Mouse (Mus musculus): ENCODE results near the gene Olfr517. TPM values are rescaled to one million over a fixed set of nuclear protein-coding genes. Genes with fewer than 3 reads are reported as not detected.

The Olfr517 gene
- polyA plus RNA-seq (2016; fragmentation: Nextera tagmentation; extraction: Ambion mirVana) = not detected in 2 replicates

DNA sequence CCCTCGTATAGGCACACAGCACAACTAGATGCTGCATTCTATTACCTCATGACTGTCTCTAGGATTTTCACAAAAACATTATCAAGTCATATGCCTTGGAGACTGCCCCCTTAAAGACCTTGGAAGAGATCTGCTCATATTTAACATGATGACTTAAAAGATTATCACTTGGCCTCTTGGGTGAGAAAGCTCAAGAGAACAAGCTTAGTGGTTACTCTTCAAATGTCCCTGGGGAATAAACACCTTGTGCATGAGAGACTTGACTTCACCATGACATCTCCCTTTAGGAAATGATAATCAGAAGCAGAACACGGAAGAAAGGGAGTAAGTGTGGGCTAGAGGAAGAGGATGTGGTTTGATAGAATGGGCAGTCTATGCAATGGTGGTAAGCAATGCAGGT lies at the start of gene Olfr517:
TSS of gene Olfr517 (minus strand) at position 101 of the 400 bp plus-strand sequence.
- Histone ChIP-seq H3K27ac (no peak within 1 kb of the TSS), H3K9me3 (replicated peaks) (no peaks in the 10 kb centered on the region), H3K4me3 (no peak within 1 kb of the TSS), H3K27me3 (ENCODE audit: low read depth, poor library complexity, severe bottlenecking) (no peaks in the 10 kb centered on the region), H3K36me3 (no peaks in the 10 kb centered on the region), H3K4me1 (no peaks in the 10 kb centered on the region)
- WGBS = 78% methylated on average over 2 of the region's 2 CpGs
- no peak for DNase-seq (ENCODE audit: low spot score)

DNA sequence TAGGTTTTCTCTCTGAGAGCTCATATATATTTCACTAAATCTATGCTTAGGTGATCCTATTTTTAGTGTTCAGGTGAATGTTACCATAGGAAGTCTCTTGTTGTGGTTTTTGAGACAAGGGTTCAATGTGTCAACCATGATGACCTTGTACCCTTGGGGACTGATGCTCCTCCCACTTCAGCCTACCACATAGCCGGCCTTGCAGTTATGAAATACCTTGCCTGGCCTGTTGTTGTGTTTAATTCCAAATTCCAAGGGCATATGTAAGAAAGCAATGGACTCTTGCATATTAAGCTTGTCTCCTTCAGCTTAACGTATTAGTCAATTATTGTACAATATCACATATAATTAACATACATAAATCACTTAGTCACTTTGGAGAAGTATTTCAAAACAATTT lies 31.8 kb upstream of the Olfr517 start:
- Histone ChIP-seq H3K4me3 (no peak overlapping the region), H3K9me3 (replicated peaks) (no peaks in the 10 kb centered on the region), H3K27me3 (ENCODE audit: low read depth, poor library complexity, severe bottlenecking) (no peaks in the 10 kb centered on the region), H3K27ac (no peak overlapping the region), H3K36me3 (no peaks in the 10 kb centered on the region), H3K4me1 (no peaks in the 10 kb centered on the region)
- DNase-seq (ENCODE audit: low spot score) = no peak
- WGBS = 86% methylated on average over 2 of the region's 2 CpGs

DNA sequence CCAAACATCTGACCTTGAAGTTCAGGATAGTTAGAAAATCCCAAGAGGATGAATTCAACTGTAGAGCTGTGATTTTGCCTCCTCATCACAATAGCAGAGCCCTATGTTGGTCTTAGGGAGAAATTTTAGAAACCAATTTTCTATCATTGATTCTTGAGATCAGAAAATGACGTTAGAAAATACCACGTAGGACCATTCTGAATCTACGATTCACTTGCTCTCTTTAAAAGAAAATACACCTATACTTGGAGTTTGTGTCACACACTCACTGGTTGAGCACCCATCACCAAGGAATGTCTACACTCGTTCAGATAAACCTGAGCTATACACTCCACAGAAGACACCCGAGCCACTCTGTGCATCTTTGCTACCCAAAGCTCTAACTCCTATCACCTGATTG lies 22.1 kb upstream of the Olfr517 start, which contains the start of gene Olfr519:
TSS of gene Olfr519 (minus strand) at position 101 of the 400 bp plus-strand sequence.
- Histone ChIP-seq H3K27me3 (ENCODE audit: low read depth, poor library complexity, severe bottlenecking) (no peaks in the 10 kb centered on the region), H3K9me3 (replicated peaks) (no peaks in the 10 kb centered on the region), H3K4me1 (no peaks in the 10 kb centered on the region), H3K27ac (no peak within 1 kb of the TSS), H3K36me3 (no peaks in the 10 kb centered on the region), H3K4me3 (no peak within 1 kb of the TSS)
- DNase-seq (ENCODE audit: low spot score) = no peak
- WGBS = 91% methylated on average over 5 of the region's 5 CpGs

DNA sequence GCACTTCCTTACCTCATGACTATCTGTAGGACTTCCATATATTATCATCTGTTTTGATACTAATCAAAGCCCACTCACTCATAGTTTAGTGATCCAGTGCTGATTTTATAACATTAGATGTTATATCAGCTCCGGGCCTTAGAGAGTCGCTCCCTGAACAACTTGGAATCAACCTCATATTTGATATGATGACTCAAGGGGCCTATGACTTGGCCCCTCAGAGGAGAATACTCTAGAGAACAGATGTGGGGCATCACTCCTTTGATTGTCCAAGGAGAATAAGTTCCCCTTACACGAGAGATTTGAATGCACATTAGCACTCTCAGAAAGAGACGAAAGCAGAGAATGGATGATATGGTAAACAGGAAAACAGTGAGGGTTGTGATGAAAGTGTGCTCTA lies 12.7 kb upstream of the Olfr517 start, which contains the start of gene Olfr518:
TSS of gene Olfr518 (minus strand) at position 101 of the 400 bp plus-strand sequence.
- H3K9me3 ChIP-seq (replicated peaks) = no peaks in the 10 kb centered on the region
- WGBS = 88% methylated on average over 4 of the region's 4 CpGs

DNA sequence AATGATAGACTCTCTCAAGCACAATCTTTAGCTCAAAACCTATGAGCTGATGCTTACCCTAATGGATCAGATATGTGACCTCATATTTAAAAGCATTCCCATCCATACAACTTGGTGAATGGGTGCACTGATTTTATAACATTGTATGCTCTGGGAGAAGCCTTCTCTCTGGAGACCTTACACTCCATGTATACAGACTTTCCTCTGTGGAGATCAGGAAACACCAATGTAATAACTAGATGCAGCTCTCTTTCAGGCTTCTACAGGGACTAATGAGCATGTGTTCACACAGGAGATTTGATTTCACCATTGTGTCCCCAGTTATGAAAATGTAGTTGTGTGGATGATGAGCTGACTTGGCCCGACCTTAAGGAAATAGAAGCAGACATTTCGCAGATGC lies 21.8 kb downstream of the Olfr517 start, which contains the start of gene Olfr516:
TSS of gene Olfr516 (minus strand) at position 101 of the 400 bp plus-strand sequence.
- 92% methylated on average over 2 of the region's 2 CpGs for WGBS
- no peaks in the 10 kb centered on the region for H3K9me3 ChIP-seq (replicated peaks)
- DNase-seq (ENCODE audit: low spot score) = no peak
- no peaks in the 10 kb centered on the region for H3K4me1 ChIP-seq
- no peak within 1 kb of the TSS for H3K4me3 ChIP-seq
- H3K27me3 ChIP-seq (ENCODE audit: low read depth, poor library complexity, severe bottlenecking) = no peaks in the 10 kb centered on the region
- no peaks in the 10 kb centered on the region for H3K36me3 ChIP-seq
- H3K27ac ChIP-seq = no peak within 1 kb of the TSS

More for the DNA sequence above, 12.7 kb upstream of the Olfr517 start, which contains the start of gene Olfr518:
- Histone ChIP-seq H3K4me1 (no peaks in the 10 kb centered on the region), H3K36me3 (no peaks in the 10 kb centered on the region), H3K4me3 (no peak within 1 kb of the TSS), H3K27ac (no peak within 1 kb of the TSS), H3K27me3 (ENCODE audit: low read depth, poor library complexity, severe bottlenecking) (no peaks in the 10 kb centered on the region)
- no peak for DNase-seq (ENCODE audit: low spot score)

DNA sequence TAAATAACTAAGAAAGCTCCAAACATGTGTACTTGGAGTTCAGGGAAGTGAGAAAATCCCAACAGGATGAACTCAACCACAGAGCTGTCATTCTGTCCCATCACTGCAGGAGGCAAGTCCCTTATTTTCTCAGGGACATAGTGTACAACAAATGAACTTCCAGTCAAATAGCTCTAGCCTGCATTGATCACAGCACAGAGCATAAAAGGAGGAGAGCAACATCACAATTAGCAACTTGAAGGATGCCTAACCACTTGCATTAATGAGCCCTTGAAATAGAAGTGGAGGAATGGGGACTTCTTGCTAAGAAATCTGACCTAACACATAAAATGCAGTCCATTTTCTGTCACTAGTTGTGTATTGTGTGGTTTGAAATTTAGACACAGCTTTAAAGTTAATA lies 46.3 kb downstream of the Olfr517 start, which contains the start of gene Olfr514:
TSS of gene Olfr514 (minus strand) at position 101 of the 400 bp plus-strand sequence.
- Histone ChIP-seq H3K4me3 (no peak within 1 kb of the TSS), H3K4me1 (no peaks in the 10 kb centered on the region), H3K27ac (no peak within 1 kb of the TSS), H3K36me3 (no peaks in the 10 kb centered on the region), H3K9me3 (replicated peaks) (no peaks in the 10 kb centered on the region), H3K27me3 (ENCODE audit: low read depth, poor library complexity, severe bottlenecking) (no peaks in the 10 kb centered on the region)
- DNase-seq (ENCODE audit: low spot score) = no peak

Other genes starting within 250 kb of the Olfr517 start
- gene Olfr508, start 242.4 kb downstream of the Olfr517 start, polyA plus RNA-seq (2016; fragmentation: Nextera tagmentation; extraction: Ambion mirVana) = not detected in 2 replicates
- gene Olfr509, start 220.5 kb downstream of the Olfr517 start, polyA plus RNA-seq (2016; fragmentation: Nextera tagmentation; extraction: Ambion mirVana) = not detected in 2 replicates
- gene Olfr510, start 206.0 kb downstream of the Olfr517 start, polyA plus RNA-seq (2016; fragmentation: Nextera tagmentation; extraction: Ambion mirVana) = not detected in 2 replicates
- gene Olfr512, start 159.1 kb downstream of the Olfr517 start, polyA plus RNA-seq (2016; fragmentation: Nextera tagmentation; extraction: Ambion mirVana) = not detected in 2 replicates
- gene Olfr513, start 121.4 kb downstream of the Olfr517 start, polyA plus RNA-seq (2016; fragmentation: Nextera tagmentation; extraction: Ambion mirVana) = not detected in 2 replicates
- not detected in 2 replicates for gene Olfr514, start 46.4 kb downstream of the Olfr517 start, polyA plus RNA-seq (2016; fragmentation: Nextera tagmentation; extraction: Ambion mirVana)
- not detected in 2 replicates for gene Olfr516, start 21.9 kb downstream of the Olfr517 start, polyA plus RNA-seq (2016; fragmentation: Nextera tagmentation; extraction: Ambion mirVana)
- gene Olfr518, start 12.6 kb upstream of the Olfr517 start, polyA plus RNA-seq (2016; fragmentation: Nextera tagmentation; extraction: Ambion mirVana) = not detected in 2 replicates
- gene Olfr519, start 22.0 kb upstream of the Olfr517 start, polyA plus RNA-seq (2016; fragmentation: Nextera tagmentation; extraction: Ambion mirVana) = not detected in 2 replicates
- 0.11 and 0.14 TPM in 2 replicates for gene Nlrp10, start 57.8 kb upstream of the Olfr517 start, polyA plus RNA-seq (2016; fragmentation: Nextera tagmentation; extraction: Ambion mirVana)
- 85.8 and 87.3 TPM in 2 replicates for gene Eif3f, start 62.0 kb upstream of the Olfr517 start, polyA plus RNA-seq (2016; fragmentation: Nextera tagmentation; extraction: Ambion mirVana)
- 2.4 and 3.7 TPM in 2 replicates for gene Tub, start 78.0 kb upstream of the Olfr517 start, polyA plus RNA-seq (2016; fragmentation: Nextera tagmentation; extraction: Ambion mirVana)
- 4.6 and 5.8 TPM in 2 replicates for gene Ric3, start 211.0 kb upstream of the Olfr517 start, polyA plus RNA-seq (2016; fragmentation: Nextera tagmentation; extraction: Ambion mirVana)

Measured in limb, embryonic 10.5 days (tissue).